Mouse (Mus musculus): ENCODE measurements around the gene Stk10.
"Not testable (repeated sequence)": the region's sequence is repeated elsewhere in the genome, so short reads cannot be mapped to it uniquely, and the experiment has no call there.

The Stk10 gene

GRCm38 (mm10) chr11:32532765-32533481, at the start of gene Stk10:
Gene Stk10, plus strand, starts transcription at chr11:32533305.
- DNase-seq, result peak; percentile 95

GRCm38 (mm10) chr11:32485290-32485689, 47.8 kb upstream of the Stk10 start:
- no peak for DNase-seq

GRCm38 (mm10) chr11:32486621-32487020, 46.5 kb upstream of the Stk10 start:
- DNase-seq, result no peak

- DNase-seq, result no peak
Measured at GRCm38 (mm10) chr11:32487501-32487900, 45.6 kb upstream of the Stk10 start.

- DNase-seq, result no peak
Measured at GRCm38 (mm10) chr11:32488344-32488743, 44.8 kb upstream of the Stk10 start.

- DNase-seq, result no peak
Measured at GRCm38 (mm10) chr11:32488808-32489670, 44.1 kb upstream of the Stk10 start.

GRCm38 (mm10) chr11:32491079-32491478, 42.0 kb upstream of the Stk10 start:
- DNase-seq, result no peak

GRCm38 (mm10) chr11:32493312-32493711, 39.8 kb upstream of the Stk10 start:
- DNase-seq, result no peak

- no peak for DNase-seq
Measured at GRCm38 (mm10) chr11:32495283-32495682, 37.8 kb upstream of the Stk10 start.

- DNase-seq, result no peak
Measured at GRCm38 (mm10) chr11:32498757-32499535, 34.2 kb upstream of the Stk10 start.

GRCm38 (mm10) chr11:32499931-32500330, 33.2 kb upstream of the Stk10 start:
- peak; percentile 39 for DNase-seq

GRCm38 (mm10) chr11:32503711-32504110, 29.4 kb upstream of the Stk10 start:
- no peak for DNase-seq

GRCm38 (mm10) chr11:32505091-32505739, 27.9 kb upstream of the Stk10 start:
- DNase-seq, result no peak

- no peak for DNase-seq
Measured at GRCm38 (mm10) chr11:32510930-32511329, 22.2 kb upstream of the Stk10 start.

GRCm38 (mm10) chr11:32514853-32515252, 18.3 kb upstream of the Stk10 start:
- not testable (repeated sequence) for DNase-seq

GRCm38 (mm10) chr11:32516091-32516490, 17.0 kb upstream of the Stk10 start:
- no peak for DNase-seq

GRCm38 (mm10) chr11:32516916-32517712, 16.0 kb upstream of the Stk10 start:
- DNase-seq, result no peak

- no peak for DNase-seq
Measured at GRCm38 (mm10) chr11:32518770-32519169, 14.3 kb upstream of the Stk10 start.

- no peak for DNase-seq
Measured at GRCm38 (mm10) chr11:32519354-32519753, 13.8 kb upstream of the Stk10 start.

- no peak for DNase-seq
Measured at GRCm38 (mm10) chr11:32521246-32521645, 11.9 kb upstream of the Stk10 start.

- no peak for DNase-seq
Measured at GRCm38 (mm10) chr11:32524122-32524920, 8.8 kb upstream of the Stk10 start.
